Mouse (Mus musculus): ENCODE data around the gene Stx17.

The Stx17 gene

DNA sequence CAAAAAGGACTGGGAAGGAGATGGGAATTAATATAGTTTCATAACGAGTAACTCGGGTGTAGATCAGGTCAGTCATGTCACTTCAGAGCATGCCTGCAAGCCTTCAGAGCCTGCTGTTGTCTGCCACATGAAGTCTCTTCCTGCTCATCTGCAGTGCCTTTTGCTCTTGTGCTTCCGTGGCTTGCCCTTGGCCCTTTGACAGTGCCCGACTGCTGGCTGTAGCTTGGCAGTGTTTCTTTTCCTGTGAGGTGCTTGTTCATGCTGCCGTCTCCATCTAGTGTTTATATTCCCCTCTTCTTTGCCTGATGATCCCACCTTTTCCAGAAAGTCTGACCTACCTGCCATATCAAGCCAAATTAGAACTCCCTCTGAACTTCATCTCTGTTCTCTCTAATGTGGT, 39.1 kb downstream of the Stx17 start:
- DNase-seq (ENCODE audit: low read depth), result no peak

DNA sequence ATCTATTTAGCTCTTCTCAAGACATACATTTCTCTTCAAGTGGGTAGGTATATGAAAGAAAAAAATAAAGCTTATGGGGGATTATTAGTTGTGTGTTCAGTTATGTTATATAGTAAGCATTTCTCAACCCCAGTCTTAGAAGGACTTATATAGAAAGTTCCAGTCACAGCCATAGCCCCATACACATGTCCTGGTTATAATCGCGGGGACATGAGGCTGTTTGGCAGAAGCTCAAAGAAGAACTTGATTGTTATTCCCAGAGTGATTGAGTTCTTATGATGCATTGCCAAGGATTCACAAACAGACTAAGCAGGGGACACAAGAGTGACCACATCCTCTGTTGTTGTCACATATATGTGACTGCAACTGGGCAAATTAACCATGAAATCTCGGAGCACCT, 51.0 kb downstream of the Stx17 start:
- no peak for DNase-seq (ENCODE audit: low read depth)

DNA sequence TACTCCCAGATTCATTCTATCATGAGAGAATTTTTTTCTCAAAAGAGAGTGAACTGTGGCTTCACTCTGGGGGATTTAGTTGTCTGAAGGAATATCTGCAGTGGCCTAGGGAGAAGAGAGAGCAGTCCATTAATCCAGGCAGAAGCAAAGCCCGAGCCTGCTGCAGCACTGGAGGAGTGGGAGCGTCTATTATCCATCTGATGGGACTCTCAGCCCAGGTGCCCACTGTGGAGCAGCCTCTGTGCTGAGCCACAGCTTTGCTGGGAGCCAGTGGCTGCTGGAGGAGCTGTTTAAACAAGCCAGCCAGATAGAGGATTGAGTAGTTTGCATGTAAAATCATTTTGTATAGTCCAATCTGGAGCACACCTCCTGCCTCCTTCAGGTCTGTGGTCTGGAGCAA, 56.2 kb downstream of the Stx17 start:
- no peak for DNase-seq (ENCODE audit: low read depth)

DNA sequence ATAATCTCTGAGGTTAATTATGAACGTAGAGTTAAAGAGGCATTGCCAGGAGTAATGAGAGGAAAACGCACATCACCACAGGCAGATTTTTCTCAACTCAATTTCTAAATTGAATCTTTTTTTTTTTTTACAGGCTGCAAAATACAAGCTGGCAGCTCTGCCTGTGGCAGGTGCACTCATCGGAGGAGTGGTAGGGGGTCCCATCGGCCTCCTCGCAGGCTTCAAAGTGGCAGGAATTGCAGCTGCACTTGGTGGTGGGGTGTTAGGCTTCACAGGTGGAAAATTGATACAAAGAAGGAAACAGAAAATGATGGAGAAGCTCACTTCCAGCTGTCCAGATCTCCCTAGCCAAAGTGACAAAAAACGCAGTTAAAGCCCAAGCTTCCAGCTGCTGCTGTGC, 56.7 kb downstream of the Stx17 start:
- no peak for DNase-seq (ENCODE audit: low read depth)

DNA sequence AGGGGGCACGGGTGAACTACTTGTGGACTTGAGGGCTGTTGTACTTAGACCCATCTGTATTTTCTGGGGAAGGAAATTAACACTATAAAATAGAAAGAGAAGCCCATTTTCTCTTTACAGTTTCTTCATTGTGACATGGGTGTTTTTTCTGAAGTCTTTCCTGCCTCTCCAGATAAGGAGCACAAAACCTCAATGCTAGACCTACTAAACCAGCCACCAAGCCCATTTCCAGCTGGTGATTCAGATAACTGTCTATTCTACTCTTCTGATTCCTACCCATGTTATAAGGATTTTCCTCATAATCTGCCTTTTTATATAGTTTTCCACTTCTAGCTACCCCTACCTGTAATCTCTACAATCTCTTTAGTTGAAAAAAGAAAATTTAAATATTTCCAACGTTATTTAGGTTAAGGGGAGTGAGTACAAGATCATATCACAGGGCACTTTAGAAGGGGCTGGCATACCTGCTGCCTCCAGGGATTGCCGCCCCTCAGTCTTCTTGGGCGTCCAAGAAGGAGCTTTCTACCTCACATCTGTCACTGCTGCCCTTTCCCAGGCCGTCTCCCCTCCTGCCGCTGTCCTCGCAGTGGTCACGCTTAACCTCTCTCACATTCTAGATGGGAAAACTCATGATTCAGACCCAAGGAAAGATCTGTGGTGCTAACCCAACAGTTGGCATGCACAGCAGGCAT, 57.5 kb downstream of the Stx17 start:
- peak; percentile 64 for DNase-seq (ENCODE audit: low read depth)

- no peak for DNase-seq (ENCODE audit: low read depth)
Observed at GRCm38 (mm10) chr4:48197925-48198324, 73.2 kb downstream of the Stx17 start.

DNA sequence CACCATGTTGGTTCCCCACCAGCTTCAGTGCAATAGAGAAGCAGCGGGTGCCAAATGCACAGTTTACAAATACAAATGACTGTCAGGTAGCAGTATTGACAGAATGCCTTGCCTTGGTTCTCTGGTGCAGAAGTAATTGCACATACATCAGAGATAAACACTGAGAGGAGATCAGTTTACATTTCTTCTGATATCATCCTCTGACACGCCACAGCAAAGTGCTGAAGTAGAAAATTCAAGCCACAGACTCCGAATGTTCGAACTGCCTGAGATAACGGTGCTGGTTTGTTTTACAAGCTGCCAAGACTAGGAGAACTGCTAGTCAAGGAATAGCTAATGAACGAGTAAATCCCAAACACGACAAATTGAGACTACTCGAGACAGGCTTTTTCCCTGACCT, 73.7 kb downstream of the Stx17 start:
- no peak for DNase-seq (ENCODE audit: low read depth)

DNA sequence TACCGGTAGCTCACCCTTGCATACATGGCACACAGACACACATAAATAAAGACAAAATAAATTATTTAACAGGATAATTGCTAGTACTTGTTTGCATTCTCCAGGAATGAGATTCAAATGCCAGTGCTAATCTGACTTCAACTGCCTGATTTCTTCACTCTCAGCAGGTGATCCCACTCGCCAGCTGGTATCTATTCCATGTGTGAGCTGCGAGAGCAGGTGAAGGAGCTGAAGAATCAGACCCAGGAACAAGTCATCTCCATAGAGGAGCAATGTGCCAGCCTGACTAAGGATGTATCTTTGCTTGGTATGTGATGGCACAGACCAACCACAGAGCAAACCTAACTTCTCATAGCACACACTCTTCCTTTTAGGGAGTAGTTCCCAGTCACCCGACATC, 78.8 kb downstream of the Stx17 start:
- no peak for DNase-seq (ENCODE audit: low read depth)

GRCm38 (mm10) chr4:48225173-48225572, 100.5 kb downstream of the Stx17 start:
- DNase-seq (ENCODE audit: low read depth), result peak; percentile 30

GRCm38 (mm10) chr4:48225604-48226003, 100.9 kb downstream of the Stx17 start:
- DNase-seq (ENCODE audit: low read depth), result no peak

GRCm38 (mm10) chr4:48226800-48227199, 102.1 kb downstream of the Stx17 start:
- DNase-seq (ENCODE audit: low read depth), result no peak
